Mouse (Mus musculus) brain, embryonic 14.5 days (tissue): Measurements from ENCODE around the gene Kcnip3. TPM values are rescaled to one million over a fixed set of nuclear protein-coding genes. Genes with fewer than 3 reads are reported as not detected.

Experiments
- DNase-seq: peaks from one replicate; pipeline ENCODE4 v3.0.0-alpha.2; 2011; ENCODE audit warnings: low read depth
- CTCF ChIP-seq: fragments of 200-500 bp; IDR thresholded peaks from 2 replicates; pipeline ENCODE4 v1.5.1; 2012; ENCODE audit warnings: inconsistent platforms, mild to moderate bottlenecking, moderate library complexity, borderline replicate concordance; ENCODE audit not compliant: insufficient read depth, insufficient read length; ENCODE audit errors: extremely low read depth
- POLR2A ChIP-seq: fragments of 200-500 bp; IDR thresholded peaks from 2 replicates; pipeline ENCODE4 v1.6.1; 2012; ENCODE audit warnings: mild to moderate bottlenecking, inconsistent platforms, borderline replicate concordance; ENCODE audit not compliant: poor library complexity, insufficient read depth, insufficient read length, severe bottlenecking; ENCODE audit errors: extremely low read depth
- polyA plus RNA-seq: library from polyadenylated mRNA; depleted of rRNA; stranded (reverse); fragments of >200 nt; gene quantifications from 2 replicates; pipeline ENCODE4 v1.2.3, GENCODE M21; 2012

Kcnip3 gene
- polyA plus RNA-seq, 1 experiment: 15.5 TPM

GRCm38 (mm10) chr2:127532379-127532778 is 10.5 kb upstream of the Kcnip3 start:
- TF ChIP-seq CTCF (no peak), POLR2A (no peak)
- no peak for DNase-seq

- no peak for TF ChIP-seq CTCF
- TF ChIP-seq POLR2A: no peak
- no peak for DNase-seq
Observed at GRCm38 (mm10) chr2:127531592-127531991, 9.7 kb upstream of the Kcnip3 start.

GRCm38 (mm10) chr2:127530418-127530817 is 8.5 kb upstream of the Kcnip3 start:
- TF ChIP-seq CTCF: no peak
- no peak for TF ChIP-seq POLR2A
- no peak for DNase-seq

- no peak for DNase-seq
- TF ChIP-seq CTCF (no peak), POLR2A (no peak)
Observed at GRCm38 (mm10) chr2:127525004-127525775, 3.3 kb upstream of the Kcnip3 start.

- peak; percentile 65 for DNase-seq
- TF ChIP-seq POLR2A (no peak), CTCF (no peak)
Observed at GRCm38 (mm10) chr2:127523950-127524729, 2.2 kb upstream of the Kcnip3 start.

- DNase-seq: peak; percentile 94
- TF ChIP-seq POLR2A: peak; percentile 56; the same call in 1 of the 2 replicates
- TF ChIP-seq CTCF: no peak
Observed at GRCm38 (mm10) chr2:127521172-127522005, 505 bp downstream of the Kcnip3 start.

GRCm38 (mm10) chr2:127520123-127520522 is 1.8 kb downstream of the Kcnip3 start:
- no peak for DNase-seq
- TF ChIP-seq POLR2A (no peak), CTCF (no peak)

- no peak for DNase-seq
Observed at GRCm38 (mm10) chr2:127519308-127519707, 2.6 kb downstream of the Kcnip3 start.

GRCm38 (mm10) chr2:127518831-127519230 is 3.1 kb downstream of the Kcnip3 start:
- TF ChIP-seq CTCF: no peak
- TF ChIP-seq POLR2A: no peak
- no peak for DNase-seq

More at GRCm38 (mm10) chr2:127519308-127519707, 2.6 kb downstream of the Kcnip3 start:
- TF ChIP-seq POLR2A (no peak), CTCF (no peak)

GRCm38 (mm10) chr2:127518273-127518672 is 3.6 kb downstream of the Kcnip3 start:
- no peak for TF ChIP-seq CTCF
- no peak for TF ChIP-seq POLR2A
- DNase-seq: no peak

GRCm38 (mm10) chr2:127517081-127517480 is 4.8 kb downstream of the Kcnip3 start:
- TF ChIP-seq CTCF (no peak), POLR2A (no peak)
- no peak for DNase-seq
